Mouse (Mus musculus) CD4-positive, CD25-positive, alpha-beta regulatory T cell, adult 4 months (primary cell): ENCODE data around the gene Serinc5. TPM values are rescaled to one million over a fixed set of nuclear protein-coding genes. Genes with fewer than 3 reads are reported as not detected.

Source experiments
- ATAC-seq: one replicate; pipeline ENCODE4 v1.8.0; 2017
- polyA plus RNA-seq, 2 experiments: library from polyadenylated mRNA; unstranded; fragments of 100-300 nt; shearing (Covaris generic); gene quantifications; one replicate each; pipeline ENCODE4 v1.2.1; 2017

Serinc5 gene
- polyA plus RNA-seq, 2 experiments from 2014 or later = 9.2 to 11.7 TPM

DNA sequence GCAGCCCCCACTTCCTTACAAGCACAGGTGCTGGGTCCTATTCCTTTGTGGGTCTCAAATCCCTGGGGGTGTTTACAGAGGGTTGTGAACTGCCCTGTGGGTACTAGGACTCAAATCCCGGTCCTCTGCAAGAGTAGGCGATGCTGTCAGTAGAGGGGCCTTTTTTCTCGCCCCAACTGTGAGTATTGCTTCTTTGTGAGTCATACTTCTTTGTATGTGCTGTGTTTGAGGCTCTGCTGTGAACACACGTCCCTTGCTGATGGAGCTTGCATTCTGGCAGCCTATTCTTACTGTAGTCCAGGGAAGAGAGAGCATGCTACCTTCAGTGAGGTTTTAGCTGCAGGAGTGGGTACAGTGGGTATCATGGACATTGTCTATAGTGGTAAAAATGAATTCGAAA is 4.3 kb downstream of the Serinc5 start:
- ATAC-seq = no peak

DNA sequence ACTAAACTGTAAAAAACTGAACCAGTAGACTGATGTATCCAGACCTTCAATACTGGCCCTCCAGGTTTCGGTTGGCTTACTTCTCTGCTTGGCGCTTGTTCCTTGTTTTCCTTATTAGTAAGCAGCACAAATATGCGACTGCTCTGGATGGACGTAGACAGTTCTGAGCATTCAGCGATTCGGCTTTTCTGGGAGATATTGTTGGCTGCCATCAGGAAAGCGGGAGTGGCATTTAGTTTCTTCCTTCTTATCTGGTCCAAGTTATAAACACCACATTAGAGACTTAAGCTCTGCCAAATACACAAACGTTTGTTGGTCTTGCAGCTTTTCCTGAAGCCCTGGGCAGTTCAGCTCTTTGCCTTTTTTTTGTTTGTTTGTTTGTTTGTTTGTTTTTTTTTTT is 5.6 kb downstream of the Serinc5 start:
- ATAC-seq = no peak

- ATAC-seq = no peak
Observed at GRCm38 (mm10) chr13:92626196-92626595, 15.3 kb downstream of the Serinc5 start.

DNA sequence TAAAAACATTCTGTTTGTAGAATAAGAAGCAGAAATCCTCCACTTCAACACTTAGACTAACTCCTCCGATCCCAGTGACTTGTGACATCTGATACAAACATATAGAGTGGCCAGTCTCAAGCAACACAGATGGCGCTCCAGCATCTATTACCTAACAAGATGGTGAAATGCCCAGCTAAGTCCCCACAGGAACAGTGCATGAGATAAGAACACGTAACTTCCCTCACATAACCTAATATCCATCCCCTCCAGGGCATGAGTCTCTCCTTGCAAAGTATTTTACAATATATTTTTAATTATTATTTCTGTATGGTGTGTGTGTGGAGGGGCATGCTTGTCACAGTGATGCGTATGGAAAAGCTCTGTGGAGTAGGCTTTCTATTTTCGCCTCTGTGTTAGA is 15.8 kb downstream of the Serinc5 start:
- no peak for ATAC-seq

GRCm38 (mm10) chr13:92629509-92629908 is 18.6 kb downstream of the Serinc5 start:
- peak; percentile 48 for ATAC-seq

- ATAC-seq = no peak
Observed at GRCm38 (mm10) chr13:92631450-92631849, 20.6 kb downstream of the Serinc5 start.

- ATAC-seq = no peak
Observed at GRCm38 (mm10) chr13:92632550-92632949, 21.7 kb downstream of the Serinc5 start.

GRCm38 (mm10) chr13:92635040-92635439 is 24.1 kb downstream of the Serinc5 start:
- ATAC-seq = no peak

DNA sequence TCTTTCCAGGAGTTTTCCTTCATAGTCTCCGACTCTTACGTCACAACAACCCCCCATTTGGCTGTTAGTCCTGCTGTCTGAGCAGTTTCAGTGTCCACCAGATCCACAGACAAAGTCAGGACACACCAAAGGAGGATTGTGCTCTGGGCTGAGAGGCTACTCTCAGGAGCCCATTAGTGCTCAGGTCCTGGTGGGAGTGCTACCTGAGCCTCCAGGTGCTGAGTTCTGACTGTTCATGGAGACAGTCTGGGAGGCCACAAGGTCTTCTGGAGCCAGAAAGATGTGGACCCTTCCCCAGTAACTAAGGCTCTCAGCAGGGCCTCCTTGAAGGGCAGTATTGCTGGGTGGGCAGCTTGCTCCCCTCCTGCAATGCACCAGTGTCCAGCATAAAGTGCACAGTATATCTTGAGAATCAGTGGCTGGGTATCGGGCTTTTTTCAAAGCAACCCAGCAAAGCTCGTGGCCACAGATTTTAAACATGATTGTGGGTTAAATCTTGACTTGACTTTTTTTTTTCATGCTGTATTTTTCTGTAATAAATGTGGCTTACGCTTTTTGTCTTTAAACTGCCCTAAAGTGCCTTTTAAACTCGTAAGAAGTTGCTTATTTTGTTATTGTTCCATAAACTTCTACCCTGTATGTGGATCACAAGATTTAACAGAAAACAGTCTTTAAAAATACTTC is 25.5 kb downstream of the Serinc5 start:
- peak; percentile 31 for ATAC-seq

DNA sequence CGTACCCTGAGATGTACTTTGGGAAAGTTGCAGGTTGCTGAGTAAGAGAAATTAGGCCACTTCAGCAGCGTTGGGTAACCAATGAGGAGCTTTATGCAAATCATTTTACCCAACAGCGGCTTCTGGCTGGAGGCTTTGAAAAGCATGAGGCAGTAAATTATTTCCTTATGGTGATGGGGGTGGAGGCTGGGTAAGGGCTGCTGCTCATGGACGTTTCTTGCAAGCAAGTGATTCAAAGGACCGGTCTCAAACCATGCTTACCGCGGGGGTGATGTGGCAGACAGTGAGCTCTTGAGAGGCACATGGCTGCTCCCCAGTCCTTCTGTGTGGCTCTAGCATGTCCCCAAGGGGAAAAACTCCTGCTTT is 26.0 kb downstream of the Serinc5 start:
- ATAC-seq = peak; percentile 95

GRCm38 (mm10) chr13:92639093-92640014 is 28.5 kb downstream of the Serinc5 start:
- peak; percentile 25 for ATAC-seq

DNA sequence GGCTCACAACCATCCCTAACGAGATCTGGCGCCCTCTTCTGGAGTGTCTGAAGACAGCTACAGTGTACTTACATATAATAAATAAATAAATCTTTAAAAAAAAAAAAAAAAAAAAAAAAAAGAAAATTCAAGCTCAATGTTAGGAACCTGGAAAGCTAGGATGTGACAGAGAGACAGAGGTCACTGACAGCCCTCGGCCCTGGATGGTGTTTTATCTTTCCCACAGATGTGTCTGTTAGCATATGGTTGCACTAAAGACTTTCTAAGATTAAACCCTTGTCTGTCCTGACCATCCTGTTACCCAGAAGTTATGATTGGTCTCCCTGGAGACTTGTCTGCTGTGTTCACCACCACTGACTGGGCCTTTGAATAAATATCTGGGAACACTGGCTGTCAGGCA is 33.3 kb downstream of the Serinc5 start:
- ATAC-seq = no peak

DNA sequence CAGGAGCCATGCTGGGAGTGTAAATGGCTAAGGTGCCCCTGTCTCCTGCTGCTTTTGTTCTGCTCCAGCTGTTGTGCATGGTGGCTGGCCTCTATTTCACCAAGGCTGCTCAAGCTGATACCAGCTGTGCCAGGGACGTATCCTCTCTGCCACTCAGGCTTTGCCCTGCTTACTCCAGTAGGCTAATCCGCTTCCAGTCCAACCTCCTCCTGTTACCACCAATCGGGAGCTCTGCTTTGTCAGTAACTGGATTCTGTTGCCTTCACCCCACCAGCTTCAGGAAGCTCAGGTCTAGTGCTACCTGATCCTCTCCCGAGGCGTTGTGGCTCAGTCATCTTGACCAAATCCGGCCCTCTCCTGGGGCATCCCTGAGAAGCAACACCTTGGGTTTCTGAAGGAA is 33.9 kb downstream of the Serinc5 start:
- no peak for ATAC-seq

DNA sequence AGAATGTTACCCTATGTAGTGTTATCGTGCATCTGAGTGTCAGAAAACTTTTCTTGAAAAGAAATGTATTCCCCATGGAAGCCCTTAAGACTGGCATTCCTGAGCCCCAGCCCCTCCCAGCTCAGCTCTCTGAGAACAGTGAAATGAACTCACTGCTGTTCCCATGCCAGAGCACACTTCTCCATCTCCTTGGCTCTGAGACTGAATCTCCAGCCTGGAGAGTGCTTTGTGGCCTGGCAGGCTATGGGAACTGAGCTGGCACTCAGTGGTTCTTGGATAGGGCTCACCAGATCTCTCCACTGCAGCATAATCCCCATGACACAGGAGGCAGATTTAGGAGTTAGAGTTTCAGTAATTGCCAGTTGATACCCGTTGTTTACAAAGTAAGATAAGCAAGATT is 36.8 kb downstream of the Serinc5 start:
- no peak for ATAC-seq

- no peak for ATAC-seq
Observed at GRCm38 (mm10) chr13:92649111-92649510, 38.2 kb downstream of the Serinc5 start.

GRCm38 (mm10) chr13:92650956-92651355 is 40.1 kb downstream of the Serinc5 start:
- no peak for ATAC-seq

DNA sequence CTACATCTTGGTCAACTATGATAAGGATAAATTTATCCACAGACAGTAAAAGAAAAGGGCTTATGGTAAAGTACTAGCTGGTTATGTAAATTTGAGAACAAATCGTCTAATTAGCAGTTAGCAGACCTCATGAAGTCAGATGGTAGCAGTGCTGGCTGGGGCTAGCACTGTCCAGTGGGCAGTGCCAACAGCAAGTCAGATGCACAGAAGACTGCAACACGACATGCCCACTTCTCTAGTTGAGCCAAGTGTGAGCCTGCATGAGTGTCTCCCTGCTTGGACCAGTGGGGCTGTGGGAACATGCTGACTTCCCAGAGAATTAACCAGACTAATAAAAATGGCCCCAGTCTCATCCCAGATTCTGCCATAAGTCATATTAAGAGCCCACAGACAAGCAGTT is 41.6 kb downstream of the Serinc5 start:
- ATAC-seq = no peak

DNA sequence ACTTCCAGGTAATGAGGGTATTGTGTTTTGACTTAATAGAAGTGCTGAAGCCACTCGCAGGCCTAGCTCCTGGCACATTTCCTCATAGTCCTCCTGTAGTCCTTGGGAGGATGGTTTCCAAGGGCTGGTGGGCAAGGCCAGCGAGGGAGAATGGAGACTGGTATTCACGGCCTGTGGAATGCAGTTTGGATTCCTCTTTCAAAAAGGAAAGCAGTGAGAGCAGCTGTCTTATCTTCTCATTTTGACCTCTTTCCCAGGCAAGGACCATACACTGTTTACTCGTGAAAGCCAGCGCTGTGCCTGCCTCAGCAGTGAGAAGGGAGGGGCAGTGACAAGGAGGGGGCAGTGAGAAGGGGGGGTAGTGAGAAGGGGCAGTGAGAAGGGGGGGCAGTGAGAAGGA is 42.4 kb downstream of the Serinc5 start:
- ATAC-seq = no peak

- ATAC-seq = no peak
Observed at GRCm38 (mm10) chr13:92656815-92657513, 46.1 kb downstream of the Serinc5 start.

DNA sequence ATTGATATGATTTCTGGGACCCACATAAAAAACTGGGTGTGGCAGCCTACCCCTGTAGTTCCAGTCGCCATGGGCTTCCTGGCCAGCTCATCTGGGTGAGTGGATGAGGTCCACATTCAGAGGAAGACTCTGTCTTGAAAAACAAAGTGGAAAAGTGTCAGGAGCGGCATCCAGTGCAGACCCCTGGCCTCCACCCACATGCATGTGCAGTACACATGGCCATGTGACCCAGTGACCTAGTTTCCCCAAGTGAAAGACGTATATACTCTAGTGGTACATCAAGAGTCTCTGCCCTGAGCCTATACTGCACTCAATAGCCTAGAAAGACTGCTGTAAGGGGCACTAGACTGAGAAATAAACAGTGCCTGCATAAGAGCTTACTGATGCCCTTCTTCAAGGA is 48.7 kb downstream of the Serinc5 start:
- ATAC-seq = no peak

DNA sequence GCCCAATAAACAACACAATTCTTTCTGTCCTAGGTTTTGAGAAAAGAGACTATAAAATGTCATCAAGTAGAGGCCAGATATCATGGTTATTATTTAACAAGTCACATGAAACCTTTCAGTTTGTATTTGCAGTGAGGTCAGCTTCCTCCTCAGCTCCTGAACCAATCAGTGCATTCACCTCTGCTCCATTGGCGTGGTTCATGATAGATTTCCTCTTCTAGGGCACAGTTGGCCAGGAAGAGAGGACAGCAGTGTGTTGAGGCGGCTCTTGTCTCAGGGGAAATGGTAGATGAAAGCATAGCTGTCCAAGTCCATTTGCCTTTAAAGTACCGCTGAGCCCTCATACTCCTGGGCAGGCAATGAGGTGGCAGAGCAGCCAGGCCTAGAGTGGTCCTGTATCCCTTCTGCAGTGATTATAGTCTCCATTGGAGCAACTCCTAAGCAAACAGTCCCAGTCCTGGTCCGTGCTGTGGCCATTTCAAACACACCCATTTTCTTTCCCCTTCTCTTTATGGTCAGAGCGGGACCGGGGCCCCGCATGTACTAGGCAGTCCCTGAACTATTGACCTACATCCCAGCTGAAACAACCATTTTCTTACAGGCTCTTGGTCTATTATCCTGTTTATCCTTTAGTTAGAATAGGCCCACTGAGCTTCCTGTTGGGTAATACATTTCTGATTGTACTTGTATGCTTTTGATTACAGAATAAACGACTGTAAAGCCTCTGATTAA is 51.8 kb downstream of the Serinc5 start:
- ATAC-seq = no peak

- no peak for ATAC-seq
Observed at GRCm38 (mm10) chr13:92665008-92665407, 54.1 kb downstream of the Serinc5 start.
